Mouse (Mus musculus) fibroblast of lung, adult 2 months (primary cell): ENCODE measurements around the gene Ldlrad1.
A peak's percentile ranks its signal among the peaks of the same experiment; 100 is the strongest.

Experiments
- DNase-seq: peaks from one replicate; pipeline ENCODE4 v3.0.0-alpha.2; 2011; ENCODE audit warnings: low read depth

Ldlrad1 gene

GRCm38 (mm10) chr4:107211936-107212335 is 3.0 kb downstream of the Ldlrad1 start:
- no peak for DNase-seq

- no peak for DNase-seq
Observed at GRCm38 (mm10) chr4:107213279-107214011, 4.5 kb downstream of the Ldlrad1 start.

- no peak for DNase-seq
Observed at GRCm38 (mm10) chr4:107217574-107217973, 8.6 kb downstream of the Ldlrad1 start.

- DNase-seq = no peak
Observed at GRCm38 (mm10) chr4:107221524-107221923, 12.5 kb downstream of the Ldlrad1 start.

GRCm38 (mm10) chr4:107223225-107224204 is 14.5 kb downstream of the Ldlrad1 start:
- DNase-seq = peak; percentile 61

- DNase-seq = no peak
Observed at GRCm38 (mm10) chr4:107226313-107226712, 17.3 kb downstream of the Ldlrad1 start.

GRCm38 (mm10) chr4:107232219-107232618 is 23.2 kb downstream of the Ldlrad1 start:
- DNase-seq = no peak

- DNase-seq = no peak
Observed at GRCm38 (mm10) chr4:107238253-107238652, 29.3 kb downstream of the Ldlrad1 start.

GRCm38 (mm10) chr4:107240196-107240595 is 31.2 kb downstream of the Ldlrad1 start:
- no peak for DNase-seq

GRCm38 (mm10) chr4:107243365-107244333 is 34.7 kb downstream of the Ldlrad1 start:
- DNase-seq = no peak

- no peak for DNase-seq
Observed at GRCm38 (mm10) chr4:107245368-107245767, 36.4 kb downstream of the Ldlrad1 start.

- no peak for DNase-seq
Observed at GRCm38 (mm10) chr4:107246040-107246439, 37.1 kb downstream of the Ldlrad1 start.

- DNase-seq = no peak
Observed at GRCm38 (mm10) chr4:107247110-107247509, 38.1 kb downstream of the Ldlrad1 start.

- no peak for DNase-seq
Observed at GRCm38 (mm10) chr4:107248061-107248460, 39.1 kb downstream of the Ldlrad1 start.

- no peak for DNase-seq
Observed at GRCm38 (mm10) chr4:107249471-107249870, 40.5 kb downstream of the Ldlrad1 start.

- no peak for DNase-seq
Observed at GRCm38 (mm10) chr4:107250494-107250893, 41.5 kb downstream of the Ldlrad1 start.

- DNase-seq = no peak
Observed at GRCm38 (mm10) chr4:107252522-107252921, 43.5 kb downstream of the Ldlrad1 start.

- DNase-seq = peak; percentile 87
Observed at GRCm38 (mm10) chr4:107253125-107254091, 44.4 kb downstream of the Ldlrad1 start, which contains the start of the genes Lrrc42 and Hspb11. Gene Lrrc42, minus strand, starts transcription at chr4:107253532. Gene Hspb11, plus strand, starts transcription at chr4:107253593.

GRCm38 (mm10) chr4:107254414-107254813 is 45.4 kb downstream of the Ldlrad1 start:
- DNase-seq = no peak

- no peak for DNase-seq
Observed at GRCm38 (mm10) chr4:107260001-107260400, 51.0 kb downstream of the Ldlrad1 start.
